Mouse (Mus musculus) liver, embryonic 16.5 days (tissue): ENCODE measurements at regions not wholly inside any gene's neighbourhood (a gene's known extent, or its start where the extent isn't known, plus 50 kb on each side); places are given as distances from the start of the nearest gene placed in this dataset.

Experiments
- ATAC-seq: fragments of 200-750 bp; cut with Nextera tagmentation; 2 replicates; pipeline ENCODE4 v1.8.0; 2017; ENCODE audit warnings: low read depth, mild to moderate bottlenecking, moderate number of reproducible peaks, moderate library complexity
- H3K27ac ChIP-seq: fragments of 300-500 bp; sonication (generic); 2 replicates; pipeline ENCODE4 v1.5.1; 2014; ENCODE audit warnings: mild to moderate bottlenecking, low read length
- H3K27me3 ChIP-seq: fragments of 300-500 bp; sonication (generic); 2 replicates; pipeline ENCODE4 v1.6.1; 2014; ENCODE audit warnings: low read depth, low read length, mixed read lengths; ENCODE audit not compliant: control insufficient read depth, insufficient read depth
- H3K36me3 ChIP-seq: fragments of 300-500 bp; sonication (generic); 2 replicates; pipeline ENCODE4 v1.6.1; 2014; ENCODE audit warnings: mild to moderate bottlenecking; ENCODE audit not compliant: control insufficient read depth, insufficient read depth
- H3K4me1 ChIP-seq: fragments of 300-500 bp; sonication (generic); 2 replicates; pipeline ENCODE4 v1.6.1; 2014; ENCODE audit warnings: low read depth, low read length, mixed read lengths; ENCODE audit not compliant: control insufficient read depth
- H3K4me2 ChIP-seq: fragments of 300-500 bp; sonication (generic); 2 replicates; pipeline ENCODE4 v1.6.1; 2014; ENCODE audit warnings: low read depth, low read length, mixed read lengths
- H3K4me3 ChIP-seq: fragments of 300-500 bp; sonication (generic); 2 replicates; pipeline ENCODE4 v1.5.1; 2014; ENCODE audit warnings: low read depth, mild to moderate bottlenecking, low read length
- H3K9ac ChIP-seq: fragments of 300-500 bp; sonication (generic); 2 replicates; pipeline ENCODE4 v1.6.1; 2014; ENCODE audit warnings: low read depth, low read length
- H3K9me3 ChIP-seq: fragments of 300-500 bp; sonication (generic); replicated peaks from 2 replicates; pipeline ENCODE4 v1.6.1; 2016; ENCODE audit warnings: low read length; ENCODE audit not compliant: control insufficient read depth
- WGBS: fragments of 180-500 bp; shearing (Covaris S2); extraction: QIAGEN DNeasy Blood & Tissue Kit; methylation state at CpG from one replicate; pipeline ENCODE4 v1.1.7; 2014; ENCODE audit not compliant: insufficient replicate concordance; 5-methylcytosine and 5-hydroxymethylcytosine counted together

GRCm38 (mm10) chr5:101211974-101212373 is 366.5 kb downstream of the Gpat3 start:
- Histone ChIP-seq H3K9me3 (no peaks in the 10 kb centered on the region), H3K4me3 (no peak overlapping the region), H3K4me2 (no peak overlapping the region), H3K9ac (no peak overlapping the region), H3K4me1 (no peaks in the 10 kb centered on the region), H3K27ac (no peak overlapping the region), H3K36me3 (no peaks in the 10 kb centered on the region), H3K27me3 (no peaks in the 10 kb centered on the region)
- ATAC-seq, result no peak
- 65% methylated on average over 4 of the region's 4 CpGs for WGBS

- no peak overlapping the region for H3K27ac ChIP-seq
- H3K36me3 ChIP-seq, result no peaks in the 10 kb centered on the region
- no peak overlapping the region for H3K4me3 ChIP-seq
- H3K27me3 ChIP-seq, result no peaks in the 10 kb centered on the region
- no peak for ATAC-seq
- H3K9ac ChIP-seq, result no peak overlapping the region
- no peaks in the 10 kb centered on the region for H3K9me3 ChIP-seq
- H3K4me2 ChIP-seq, result no peak overlapping the region
- no peaks in the 10 kb centered on the region for H3K4me1 ChIP-seq
- WGBS, result 59% methylated on average over 5 of the region's 5 CpGs
Observed at GRCm38 (mm10) chr5:101208150-101208549, 362.6 kb downstream of the Gpat3 start.

GRCm38 (mm10) chr5:101195501-101195900 is 350.0 kb downstream of the Gpat3 start:
- ATAC-seq, result no peak
- Histone ChIP-seq H3K27ac (no peak overlapping the region), H3K4me2 (no peak overlapping the region), H3K4me3 (no peak overlapping the region), H3K9me3 (no peaks in the 10 kb centered on the region; the same call in 1 of the 2 replicates), H3K27me3 (no peaks in the 10 kb centered on the region), H3K9ac (no peak overlapping the region), H3K4me1 (no peaks in the 10 kb centered on the region), H3K36me3 (no peaks in the 10 kb centered on the region)
- WGBS, result 43% methylated on average over 4 of the region's 4 CpGs

- WGBS, result 67% methylated on average over 2 of the region's 2 CpGs
- no peaks in the 10 kb centered on the region for H3K36me3 ChIP-seq
- H3K9me3 ChIP-seq, result no peaks in the 10 kb centered on the region
- no peaks in the 10 kb centered on the region for H3K27me3 ChIP-seq
- no peak overlapping the region for H3K27ac ChIP-seq
- H3K4me2 ChIP-seq, result no peak overlapping the region
- H3K4me3 ChIP-seq, result no peak overlapping the region
- H3K4me1 ChIP-seq, result no peaks in the 10 kb centered on the region
- no peak overlapping the region for H3K9ac ChIP-seq
- ATAC-seq, result no peak
Observed at GRCm38 (mm10) chr5:101190976-101191375, 345.5 kb downstream of the Gpat3 start.

DNA sequence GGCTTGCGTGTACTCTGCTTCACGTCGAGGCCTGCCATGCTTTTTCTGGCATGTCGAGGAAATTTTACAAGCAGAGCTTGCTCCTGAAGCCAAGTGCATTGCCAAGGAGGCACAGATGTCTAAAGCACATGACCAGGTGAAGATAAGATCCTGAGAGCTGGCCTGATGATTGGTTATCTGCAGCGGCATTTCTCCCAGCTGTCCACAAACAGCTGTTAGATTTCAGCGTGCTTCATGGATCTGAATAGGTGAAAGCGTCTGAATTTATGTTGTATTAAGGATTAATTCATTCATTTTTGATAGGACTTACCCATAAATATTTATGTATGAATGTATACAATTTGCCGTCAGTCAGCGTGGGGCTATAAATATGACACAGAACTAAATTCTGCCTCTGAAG is 327.7 kb downstream of the Gpat3 start:
- Histone ChIP-seq H3K4me2 (no peak overlapping the region), H3K9me3 (no peaks in the 10 kb centered on the region), H3K4me3 (no peak overlapping the region), H3K36me3 (no peaks in the 10 kb centered on the region), H3K4me1 (no peaks in the 10 kb centered on the region), H3K27me3 (no peaks in the 10 kb centered on the region), H3K9ac (no peak overlapping the region), H3K27ac (no peak overlapping the region)
- no peak for ATAC-seq
- WGBS, result 66% methylated on average over 9 of the region's 9 CpGs

DNA sequence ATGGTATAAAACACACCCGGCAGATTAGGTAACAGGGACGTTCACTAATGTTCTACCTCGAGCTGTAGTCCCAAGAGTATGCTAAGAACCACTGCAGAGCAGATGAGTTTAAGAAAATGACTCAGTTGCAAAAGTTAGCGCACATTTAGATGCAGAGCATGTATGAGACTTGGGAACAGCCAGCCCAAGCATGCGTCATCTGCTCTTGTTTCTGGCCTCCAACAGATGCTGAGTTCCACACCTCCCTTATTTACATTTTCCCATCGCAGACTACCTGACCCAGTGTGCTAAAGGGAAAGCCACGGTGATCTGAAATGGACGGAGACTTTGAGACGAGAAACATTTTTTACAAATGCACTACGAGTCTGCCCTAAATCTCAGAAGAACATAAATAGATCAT is 327.3 kb downstream of the Gpat3 start:
- no peak overlapping the region for H3K9ac ChIP-seq
- no peaks in the 10 kb centered on the region for H3K36me3 ChIP-seq
- no peaks in the 10 kb centered on the region for H3K4me1 ChIP-seq
- WGBS, result 61% methylated on average over 10 of the region's 10 CpGs
- no peaks in the 10 kb centered on the region for H3K27me3 ChIP-seq
- no peak overlapping the region for H3K27ac ChIP-seq
- H3K9me3 ChIP-seq, result no peaks in the 10 kb centered on the region
- H3K4me2 ChIP-seq, result no peak overlapping the region
- no peak for ATAC-seq
- H3K4me3 ChIP-seq, result no peak overlapping the region

DNA sequence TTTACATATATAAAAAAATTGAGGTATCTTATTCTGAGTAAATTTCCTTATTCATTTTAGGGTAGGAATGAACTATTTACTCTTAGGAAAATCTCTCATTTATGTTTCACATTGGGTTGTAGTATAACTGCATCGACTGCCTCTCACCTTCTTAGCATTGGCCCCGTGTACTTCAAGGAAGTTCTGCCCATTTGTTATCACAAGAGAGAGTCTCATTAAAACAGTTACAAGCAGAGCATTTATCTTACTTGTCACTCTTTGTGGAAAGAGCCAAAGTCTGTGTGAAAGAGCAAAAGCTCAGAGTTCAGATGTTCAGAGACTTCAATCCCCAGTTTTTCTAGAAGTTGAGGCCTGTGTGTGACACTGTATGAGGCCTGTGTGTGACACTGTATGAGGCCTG is 323.6 kb downstream of the Gpat3 start:
- WGBS, result 42% methylated on average over 2 of the region's 2 CpGs
- no peak overlapping the region for H3K4me3 ChIP-seq
- no peak overlapping the region for H3K4me2 ChIP-seq
- no peaks in the 10 kb centered on the region for H3K27me3 ChIP-seq
- no peak overlapping the region for H3K27ac ChIP-seq
- H3K9me3 ChIP-seq, result no peaks in the 10 kb centered on the region
- H3K4me1 ChIP-seq, result no peaks in the 10 kb centered on the region
- ATAC-seq, result no peak
- H3K36me3 ChIP-seq, result no peaks in the 10 kb centered on the region
- H3K9ac ChIP-seq, result no peak overlapping the region

DNA sequence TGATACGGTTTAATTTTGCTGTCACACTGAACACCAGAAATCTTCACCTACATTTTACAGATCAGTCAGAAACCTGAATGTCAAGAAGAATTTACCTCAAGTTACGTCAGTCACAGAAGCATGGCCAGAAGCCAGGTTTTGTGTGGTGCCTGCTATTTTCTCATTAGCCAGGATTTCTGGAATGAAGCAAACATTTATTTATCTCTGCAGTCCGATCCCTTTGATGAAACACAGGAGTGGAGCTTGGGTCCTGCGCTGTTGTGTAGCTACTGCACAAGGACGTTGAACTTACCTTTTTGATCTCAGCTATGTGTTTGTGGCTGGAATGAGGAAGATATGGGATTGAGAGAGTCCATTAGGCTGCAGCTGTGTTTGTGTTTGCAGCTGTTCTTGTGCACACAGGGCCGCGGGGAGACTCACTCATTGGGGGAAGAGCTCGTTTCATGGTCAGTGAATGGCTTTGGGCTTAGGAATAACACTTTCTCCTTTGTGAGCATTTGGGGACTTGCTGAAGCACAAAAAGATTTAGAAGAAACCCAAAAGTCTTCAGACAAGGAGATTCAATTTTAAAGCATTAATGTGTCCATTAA is 318.2 kb downstream of the Gpat3 start:
- Histone ChIP-seq H3K9me3 (no peaks in the 10 kb centered on the region), H3K36me3 (no peaks in the 10 kb centered on the region), H3K27ac (no peak overlapping the region), H3K4me1 (no peaks in the 10 kb centered on the region), H3K4me3 (no peak overlapping the region), H3K27me3 (no peaks in the 10 kb centered on the region), H3K4me2 (no peak overlapping the region), H3K9ac (no peak overlapping the region)
- no peak for ATAC-seq
- 46% methylated on average over 8 of the region's 8 CpGs for WGBS

DNA sequence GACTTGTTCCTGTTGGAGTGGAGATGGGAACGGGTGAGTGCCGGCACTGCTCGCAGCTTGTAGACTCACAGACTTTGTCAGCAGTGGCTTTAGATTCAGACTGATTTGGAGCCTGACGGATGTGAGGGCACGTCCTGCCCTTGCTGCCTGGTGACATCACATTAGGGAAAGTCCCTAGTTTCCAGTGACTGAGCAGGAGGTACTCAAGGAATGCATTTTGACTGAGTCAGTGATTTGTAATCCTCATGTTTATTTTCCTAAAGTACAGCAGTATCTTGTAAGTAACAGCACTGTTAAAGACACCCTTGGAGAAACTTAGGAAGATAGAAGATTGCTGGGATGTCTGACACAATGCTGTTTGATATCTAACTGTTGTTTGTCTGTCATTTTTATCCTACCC is 317.6 kb downstream of the Gpat3 start:
- H3K27me3 ChIP-seq, result no peaks in the 10 kb centered on the region
- H3K36me3 ChIP-seq, result no peaks in the 10 kb centered on the region
- no peaks in the 10 kb centered on the region for H3K4me1 ChIP-seq
- H3K9me3 ChIP-seq, result no peaks in the 10 kb centered on the region
- no peak overlapping the region for H3K9ac ChIP-seq
- no peak overlapping the region for H3K4me2 ChIP-seq
- no peak for ATAC-seq
- H3K27ac ChIP-seq, result no peak overlapping the region
- H3K4me3 ChIP-seq, result no peak overlapping the region
- WGBS, result 30% methylated on average over 5 of the region's 5 CpGs
